Mouse (Mus musculus) ZHBTc4 (cell line): Measurements from ENCODE around the gene Scd2.
A peak's percentile ranks its signal among the peaks of the same experiment; 100 is the strongest.
"Not testable (repeated sequence)": the region's sequence is repeated elsewhere in the genome, so short reads cannot be mapped to it uniquely, and the experiment has no call there.

ENCODE experiments used
- DNase-seq: peaks from one replicate; pipeline ENCODE4 v3.0.0-alpha.2; 2011; ENCODE audit warnings: low read depth, low spot score

Scd2 gene

DNA sequence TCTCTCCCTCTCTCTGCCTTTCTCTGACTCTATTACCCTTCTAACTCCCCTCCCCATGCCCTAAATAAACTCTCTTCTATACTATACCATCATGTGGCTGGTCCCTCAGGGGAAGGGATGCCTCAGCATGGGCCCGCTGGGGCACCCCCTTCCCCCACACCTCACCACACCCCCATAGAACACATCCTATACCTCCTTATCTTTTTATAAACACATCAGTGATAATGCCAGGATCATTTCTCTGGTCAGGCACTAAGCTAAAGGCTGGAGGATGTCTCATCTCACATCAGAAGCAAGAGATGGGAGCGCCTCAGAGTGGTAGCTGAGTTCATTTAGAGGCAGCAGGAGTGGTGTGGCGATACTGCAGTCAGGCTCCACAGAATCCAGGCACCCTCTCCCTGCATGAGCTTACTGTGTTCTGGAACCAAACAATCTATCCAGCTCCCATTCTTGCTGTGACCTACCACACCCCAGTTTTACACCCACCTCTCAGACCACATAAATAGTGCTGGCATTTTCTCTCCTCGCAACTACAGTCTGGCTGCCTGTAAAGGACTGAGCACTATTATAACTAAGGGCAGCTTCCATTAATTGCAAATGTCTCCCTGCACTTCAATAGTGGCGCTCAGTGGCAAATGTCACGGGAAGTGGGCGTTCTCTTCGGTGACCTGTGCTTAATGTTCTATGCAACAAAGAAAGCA is 18.0 kb downstream of the Scd2 start:
- no peak for DNase-seq

DNA sequence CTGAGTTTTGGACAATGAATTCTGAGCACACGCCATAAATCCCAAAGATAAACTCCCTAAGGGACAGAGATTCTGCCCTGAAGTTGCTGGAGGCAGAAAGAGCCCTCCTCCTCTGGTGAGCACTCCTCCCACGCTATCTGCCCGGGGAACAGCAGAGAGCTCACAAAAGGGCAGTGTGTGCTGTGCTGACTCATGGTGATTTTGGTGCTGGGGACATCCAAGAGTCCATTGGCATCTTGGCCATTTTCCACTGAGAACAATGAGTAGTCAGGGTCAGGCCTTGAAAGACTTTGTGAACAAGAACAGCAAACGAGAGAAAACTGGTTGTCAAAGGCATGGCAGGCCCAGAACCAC is 18.5 kb downstream of the Scd2 start:
- DNase-seq: peak; percentile 50

DNA sequence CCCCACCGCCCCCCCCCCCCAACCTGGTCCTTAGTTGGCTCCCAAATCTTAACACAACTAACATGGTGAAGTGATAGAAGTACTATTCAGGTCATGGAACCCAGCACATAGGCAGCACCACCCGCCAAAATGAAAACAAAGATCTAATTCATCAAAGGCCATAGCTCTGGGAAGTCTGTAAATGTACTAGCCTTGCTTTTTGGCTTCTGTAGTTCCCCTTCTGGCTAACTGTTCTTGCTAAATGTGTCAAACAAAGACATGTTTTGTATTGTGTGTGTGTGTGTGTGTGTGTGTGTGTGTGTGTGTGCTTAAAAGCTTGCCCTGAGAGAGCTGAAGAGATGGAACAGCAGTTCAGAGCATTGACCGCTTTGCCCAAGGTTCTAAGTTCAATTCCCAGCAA is 19.6 kb downstream of the Scd2 start:
- no peak for DNase-seq

GRCm38 (mm10) chr19:44314327-44314759 is 20.9 kb downstream of the Scd2 start:
- peak; percentile 90 for DNase-seq

- DNase-seq: peak; percentile 60
These were observed 21.5 kb downstream of the Scd2 start for GRCm38 (mm10) chr19:44314871-44315414.

DNA sequence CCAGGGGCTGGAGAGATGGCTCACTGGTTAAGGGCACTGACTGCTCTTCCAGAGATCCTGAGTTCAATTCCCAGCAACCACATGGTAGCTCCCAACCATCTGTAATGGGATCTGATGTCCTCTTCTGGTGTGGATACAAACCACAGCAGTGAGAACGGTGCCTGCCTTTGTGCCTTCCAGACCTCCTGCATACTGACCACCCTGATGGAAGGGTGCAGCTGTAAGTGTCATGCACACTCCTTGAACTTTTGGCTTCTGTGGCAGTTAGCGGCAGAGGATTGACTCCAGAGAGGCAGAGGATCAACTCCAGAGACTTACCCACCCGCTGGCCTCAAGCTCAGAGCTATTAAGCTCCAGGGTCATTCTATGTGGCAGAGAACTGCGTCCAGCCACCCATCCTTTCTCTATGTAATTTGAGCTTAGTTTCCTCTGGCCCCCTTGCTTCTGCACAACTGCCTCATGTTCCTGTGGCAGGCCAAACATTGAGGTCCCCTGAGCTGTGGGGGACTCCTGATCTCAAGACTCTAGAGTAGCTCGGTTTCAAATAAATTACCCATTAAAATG is 23.4 kb downstream of the Scd2 start:
- peak; percentile 55 for DNase-seq

GRCm38 (mm10) chr19:44317391-44317790 is 23.9 kb downstream of the Scd2 start:
- peak; percentile 57 for DNase-seq

DNA sequence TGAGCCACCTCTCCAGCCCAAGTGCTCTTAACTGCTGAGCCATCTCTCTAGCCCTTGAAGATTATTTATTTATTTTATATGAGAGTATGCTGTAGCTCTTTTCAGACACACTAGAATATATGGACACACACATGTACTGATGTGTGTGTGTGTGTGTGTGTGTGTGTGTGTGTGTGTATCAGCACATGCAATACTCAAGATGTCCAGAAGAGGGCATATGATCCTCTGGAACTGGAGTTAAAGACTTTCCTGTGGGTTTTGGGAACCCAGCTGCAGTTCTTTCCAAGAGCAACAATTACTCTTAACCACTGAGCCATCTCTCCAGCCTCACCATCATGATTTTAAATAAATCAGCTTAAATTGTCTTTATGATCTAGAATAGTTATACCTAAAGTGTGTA is 25.1 kb downstream of the Scd2 start:
- DNase-seq: peak; percentile 69

DNA sequence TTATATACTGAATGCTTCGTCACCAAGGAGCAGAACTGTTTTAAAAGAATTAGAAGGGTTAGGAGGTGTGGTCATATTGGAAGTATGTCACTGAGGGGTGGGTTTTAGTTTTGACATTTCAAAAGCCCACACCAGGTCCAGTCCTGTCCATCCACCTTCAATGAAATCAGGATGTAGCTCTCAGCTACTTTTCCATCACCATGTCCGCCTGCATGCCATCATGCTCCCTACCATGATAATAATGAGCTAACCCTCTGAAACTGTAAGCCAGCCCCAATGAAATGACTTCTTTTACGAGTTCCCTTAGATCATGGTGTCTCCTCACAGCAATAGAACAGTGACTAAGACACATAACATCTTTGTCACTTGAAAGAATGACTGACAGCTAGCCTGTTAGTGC is 26.8 kb downstream of the Scd2 start:
- no peak for DNase-seq

DNA sequence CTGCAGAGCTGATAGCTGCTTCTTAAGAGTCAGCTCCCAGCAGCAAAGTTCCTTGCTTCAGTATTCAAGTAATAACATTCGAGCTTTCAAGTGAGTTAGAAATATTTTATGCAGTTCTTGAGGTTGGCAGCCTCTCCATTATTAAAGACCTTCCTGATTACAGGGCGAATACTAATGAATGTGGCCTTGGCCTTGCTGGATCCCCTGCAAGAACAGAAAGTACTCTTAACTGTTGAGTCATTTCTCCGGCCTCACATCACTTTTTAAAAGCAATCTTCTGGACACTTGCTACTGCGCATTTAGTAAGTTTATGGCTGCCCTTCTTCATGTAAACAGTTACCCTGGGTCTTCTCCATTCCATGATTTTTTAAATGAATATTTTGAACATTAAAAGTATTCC is 27.7 kb downstream of the Scd2 start:
- DNase-seq: no peak

GRCm38 (mm10) chr19:44321631-44322030 is 28.2 kb downstream of the Scd2 start:
- DNase-seq: no peak

DNA sequence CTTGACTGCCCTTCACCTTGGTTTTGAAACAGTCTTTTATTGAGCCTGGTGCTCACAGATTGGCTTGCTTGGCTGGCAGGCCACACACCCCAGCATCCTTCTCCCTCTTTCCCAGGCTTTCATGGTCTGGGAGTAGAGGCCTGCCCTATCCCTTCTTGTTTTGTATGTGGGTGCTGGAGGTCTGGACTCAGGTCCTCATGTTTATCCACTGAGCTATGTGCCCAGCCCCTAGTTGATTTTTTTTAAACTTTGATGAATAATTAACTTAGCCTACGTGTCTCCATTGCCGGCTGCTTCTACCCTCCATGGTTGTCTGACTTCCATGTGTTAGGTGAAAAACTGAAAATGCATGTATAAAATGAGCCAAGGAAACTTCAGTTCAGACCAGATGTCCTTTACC is 36.1 kb downstream of the Scd2 start:
- no peak for DNase-seq

DNA sequence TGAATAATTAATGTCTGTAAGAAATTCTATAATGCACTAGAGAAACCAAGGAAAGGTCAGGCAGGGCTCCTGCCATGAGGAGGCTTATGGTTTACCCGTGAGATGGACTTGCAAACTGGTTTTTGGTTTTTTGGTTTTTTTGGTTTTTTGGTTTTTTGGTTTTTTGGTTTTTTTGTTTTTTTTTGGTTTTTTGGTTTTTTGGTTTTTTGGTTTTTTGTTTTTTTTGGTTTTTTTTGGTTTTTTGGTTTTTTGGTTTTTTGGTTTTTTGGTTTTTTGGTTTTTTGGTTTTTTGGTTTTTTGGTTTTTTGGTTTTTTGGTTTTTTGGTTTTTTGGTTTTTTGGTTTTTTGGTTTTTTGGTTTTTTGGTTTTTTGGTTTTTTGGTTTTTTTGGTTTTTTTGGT is 37.7 kb downstream of the Scd2 start:
- DNase-seq: not testable (repeated sequence)

DNA sequence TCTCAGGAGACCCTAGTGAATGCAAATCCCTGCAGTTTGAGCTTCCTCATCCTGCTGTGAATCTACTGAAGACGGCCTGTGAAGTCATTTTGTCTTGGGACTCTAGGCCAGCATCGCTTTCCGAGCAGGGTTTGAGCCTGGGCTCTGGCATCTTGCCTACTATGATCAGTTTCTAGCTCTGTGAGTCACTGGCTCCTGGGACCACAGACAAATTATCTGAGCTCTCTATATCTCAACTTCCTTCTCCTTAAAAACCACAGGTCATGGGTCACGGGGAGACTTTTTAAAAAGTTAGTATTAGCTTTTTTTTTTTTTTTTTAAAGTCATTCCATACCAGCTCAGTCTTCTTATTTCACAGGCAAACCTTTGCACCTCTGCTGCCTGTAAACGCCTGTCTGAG is 38.4 kb downstream of the Scd2 start:
- DNase-seq: no peak

- DNase-seq: no peak
These were observed 38.9 kb downstream of the Scd2 start for GRCm38 (mm10) chr19:44332326-44332725.

- no peak for DNase-seq
These were observed 39.6 kb downstream of the Scd2 start, which contains the start of gene Scd4 for GRCm38 (mm10) chr19:44332833-44333623. Scd4 (plus strand) TSS chr19:44333092.

GRCm38 (mm10) chr19:44333991-44334390 is 40.5 kb downstream of the Scd2 start:
- no peak for DNase-seq

GRCm38 (mm10) chr19:44335876-44336662 is 42.6 kb downstream of the Scd2 start:
- DNase-seq: no peak

- no peak for DNase-seq
These were observed 56.2 kb downstream of the Scd2 start for GRCm38 (mm10) chr19:44349689-44350088.

DNA sequence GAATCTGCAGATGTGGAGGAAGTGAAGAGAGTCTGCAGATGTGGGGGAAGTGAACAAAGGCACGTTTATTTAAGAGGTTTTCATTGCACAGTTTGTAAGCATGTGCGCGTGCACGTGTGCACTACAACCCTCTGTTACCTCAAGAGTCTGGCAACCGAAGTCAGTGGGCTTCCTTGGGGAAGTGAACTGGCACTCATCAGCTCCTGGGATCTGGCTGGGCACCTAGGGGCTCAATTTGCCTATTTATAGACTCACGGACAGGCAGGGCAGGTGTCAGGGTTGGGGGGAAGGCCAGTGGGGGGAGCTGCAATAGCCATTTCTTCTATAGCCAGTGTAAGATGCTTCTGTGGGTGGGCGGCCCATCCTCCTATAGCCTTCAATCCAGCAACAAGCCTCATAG is 58.3 kb downstream of the Scd2 start:
- no peak for DNase-seq
